ENCODE assay signal across 8 mouse cellular contexts in genomic region chr12:111816528-111816927, GRCm38 (mm10). TPM values are rescaled to one million over a fixed set of nuclear protein-coding genes. Genes with fewer than 3 reads are reported as not detected.
DNase-seq lines count a peak whose midpoint lies in the region; ATAC-seq and TF ChIP-seq lines count a peak whose summit lies in the region.

No protein-coding gene starts in this region.

- no peak overlapping the region for H3K4me3 ChIP-seq in lung, embryonic 14.5 days (ENCODE audit: low read depth, low read length)
- no peak overlapping the region for H3K4me3 ChIP-seq in lung, adult 2 months (replicated peaks; ENCODE audit: extremely low read depth, low read depth, low read length)
- no peak overlapping the region for H3K4me3 ChIP-seq in embryonic facial prominence, embryonic 14.5 days (ENCODE audit: low read depth, low read length)
- peak overlapping the region; percentile 8; the same call in 1 of the 2 replicates for H3K4me3 ChIP-seq in neural tube, embryonic 15.5 days (replicated peaks)

- no peak for TF ChIP-seq CTCF in lung, embryonic 14.5 days (IDR thresholded peaks at IDR 0.05; ENCODE audit: low read depth)
- no peak for TF ChIP-seq CTCF in lung, adult 2 months (IDR thresholded peaks at IDR 0.05; ENCODE audit: insufficient read depth, low read length)

- H3K4me2 ChIP-seq in lung, embryonic 14.5 days, result peak overlapping the region; percentile 73
- peak overlapping the region; percentile 67 for H3K4me2 ChIP-seq in embryonic facial prominence, embryonic 14.5 days (ENCODE audit: low read depth, low read length)
- H3K4me2 ChIP-seq in neural tube, embryonic 15.5 days, result peak overlapping the region; percentile 95

- H3K4me1 ChIP-seq in lung, embryonic 14.5 days (ENCODE audit: insufficient read depth), result peaks cover 24% of the 10 kb centered on the region
- peaks cover 13% of the 10 kb centered on the region; the same call in 1 of the 2 replicates for H3K4me1 ChIP-seq in lung, adult 2 months (ENCODE audit: control insufficient read depth, insufficient read depth, low read length)
- peaks cover 30% of the 10 kb centered on the region for H3K4me1 ChIP-seq in embryonic facial prominence, embryonic 14.5 days (ENCODE audit: control insufficient read depth, insufficient read depth, low read length)
- H3K4me1 ChIP-seq in neural tube, embryonic 15.5 days, result peaks cover 43% of the 10 kb centered on the region

- TF ChIP-seq POLR2A in lung, adult 2 months (IDR thresholded peaks at IDR 0.05; ENCODE audit: borderline replicate concordance, extremely low read depth, low read depth, low read length), result no peak

- no peaks in the 10 kb centered on the region for H3K27me3 ChIP-seq in lung, embryonic 14.5 days (ENCODE audit: insufficient read depth, low read length)
- no peaks in the 10 kb centered on the region for H3K27me3 ChIP-seq in embryonic facial prominence, embryonic 14.5 days (replicated peaks; ENCODE audit: control insufficient read depth, insufficient read depth, low read length)
- H3K27me3 ChIP-seq in neural tube, embryonic 15.5 days (replicated peaks), result no peaks in the 10 kb centered on the region

- peaks cover 6% of the 10 kb centered on the region for H3K36me3 ChIP-seq in lung, embryonic 14.5 days (ENCODE audit: insufficient read depth)
- H3K36me3 ChIP-seq in embryonic facial prominence, embryonic 14.5 days (ENCODE audit: control insufficient read depth, insufficient read depth, low read length), result peaks cover 4% of the 10 kb centered on the region; the same call in 1 of the 2 replicates
- H3K36me3 ChIP-seq in neural tube, embryonic 15.5 days, result no peaks in the 10 kb centered on the region

- intact Hi-C loops in heart, postnatal 14 days (cut with DNase I), result no loop called here
- intact Hi-C loops in left cerebral cortex, postnatal 25 days (cut with DNase I), result no loop called here

- DNase-seq in lung, embryonic 14.5 days, result peak; percentile 38
- DNase-seq in lung, adult 2 months, result no peak
- DNase-seq in embryonic facial prominence, embryonic 14.5 days (ENCODE audit: low spot score), result no peak
- DNase-seq in heart, postnatal 14 days, result peak; percentile 41 to 47
- DNase-seq in left cerebral cortex, postnatal 25 days (ENCODE audit: low spot score in 2 of 2), result peak; percentile 67 to 88
- no peak for DNase-seq in embryo, embryonic 9.5 days (ENCODE audit: extremely low spot score)
- DNase-seq in retina, embryonic 14.5 days (ENCODE audit: low spot score), result no peak

- no peaks in the 10 kb centered on the region for H3K9me3 ChIP-seq in lung, embryonic 14.5 days (ENCODE audit: low read depth, low read length)
- no peaks in the 10 kb centered on the region for H3K9me3 ChIP-seq in embryonic facial prominence, embryonic 14.5 days (ENCODE audit: control insufficient read depth, low read length)
- H3K9me3 ChIP-seq in neural tube, embryonic 15.5 days (replicated peaks), result no peaks in the 10 kb centered on the region

- ATAC-seq in lung, embryonic 14.5 days (ENCODE audit: insufficient read depth), result no peak
- no peak for ATAC-seq in embryonic facial prominence, embryonic 14.5 days (ENCODE audit: low read depth)
- no peak for ATAC-seq in neural tube, embryonic 15.5 days (ENCODE audit: low FRiP score)

- H3K9ac ChIP-seq in lung, embryonic 14.5 days, result peak overlapping the region; percentile 5; the same call in 1 of the 2 replicates
- peak overlapping the region; percentile 46 for H3K9ac ChIP-seq in embryonic facial prominence, embryonic 14.5 days (ENCODE audit: low read depth, low read length)
- H3K9ac ChIP-seq in neural tube, embryonic 15.5 days (replicated peaks), result no peak overlapping the region

- H3K27ac ChIP-seq in lung, embryonic 14.5 days (ENCODE audit: low read depth), result no peak overlapping the region
- no peak overlapping the region for H3K27ac ChIP-seq in embryonic facial prominence, embryonic 14.5 days (replicated peaks; ENCODE audit: low read depth, low read length)
- H3K27ac ChIP-seq in neural tube, embryonic 15.5 days (replicated peaks), result no peak overlapping the region

- WGBS in lung, embryonic 14.5 days, result 48% methylated on average over 13 of the region's 13 CpGs
- 52% methylated on average over 13 of the region's 13 CpGs for WGBS in lung, adult 2 months
- WGBS in embryonic facial prominence, embryonic 14.5 days, result 64% methylated on average over 13 of the region's 13 CpGs
- 61% methylated on average over 13 of the region's 13 CpGs for WGBS in neural tube, embryonic 15.5 days

RNA-seq across cellular contexts. Expression of gene Zfyve21, which starts 2.6 kb away (rescaled TPM):
- 111 and 112 TPM in 2 replicates for polyA plus RNA-seq in lung, embryonic 14.5 days (2014; fragmentation: Nextera tagmentation; extraction: Ambion mirVana)
- polyA plus RNA-seq in lung, adult 2 months (2012; rRNA removed), result 79.8 and 83.4 TPM in 2 replicates
- 119 and 122 TPM in 2 replicates for polyA plus RNA-seq in embryonic facial prominence, embryonic 14.5 days (2014; fragmentation: Nextera tagmentation; extraction: Ambion mirVana)
- total RNA-seq in heart, postnatal 14 days (2021), result 10 to 100 TPM; 55.3 to 59.7 TPM
- 10 to 100 TPM; 20.7 to 21.1 TPM for total RNA-seq in left cerebral cortex, postnatal 25 days (2021)
- polyA plus RNA-seq in neural tube, embryonic 15.5 days (2015; fragmentation: Nextera tagmentation; extraction: Ambion mirVana), result 39.8 and 64.0 TPM in 2 replicates

RNA-seq across cellular contexts. Expression of gene Xrcc3, which starts 2.9 kb away (rescaled TPM):
- 15.7 and 16.9 TPM in 2 replicates for polyA plus RNA-seq in lung, embryonic 14.5 days (2014; fragmentation: Nextera tagmentation; extraction: Ambion mirVana)
- 3.2 and 3.6 TPM in 2 replicates for polyA plus RNA-seq in lung, adult 2 months (2012; rRNA removed)
- 8.5 and 11.7 TPM in 2 replicates for polyA plus RNA-seq in embryonic facial prominence, embryonic 14.5 days (2014; fragmentation: Nextera tagmentation; extraction: Ambion mirVana)
- total RNA-seq in heart, postnatal 14 days (2021), result 1 to 10 TPM; 2.1 to 3.1 TPM
- total RNA-seq in left cerebral cortex, postnatal 25 days (2021), result 1 to 10 TPM; 3.3 to 4.2 TPM
- polyA plus RNA-seq in neural tube, embryonic 15.5 days (2015; fragmentation: Nextera tagmentation; extraction: Ambion mirVana), result 2.5 and 4.6 TPM in 2 replicates

RNA-seq across cellular contexts. Expression of gene Klc1, which starts 57.9 kb away (rescaled TPM):
- 90.5 and 96.7 TPM in 2 replicates for polyA plus RNA-seq in lung, embryonic 14.5 days (2014; fragmentation: Nextera tagmentation; extraction: Ambion mirVana)
- polyA plus RNA-seq in lung, adult 2 months (2012; rRNA removed), result 101 and 113 TPM in 2 replicates
- 128 and 137 TPM in 2 replicates for polyA plus RNA-seq in embryonic facial prominence, embryonic 14.5 days (2014; fragmentation: Nextera tagmentation; extraction: Ambion mirVana)
- 100 to 1,000 TPM; 120 to 129 TPM for total RNA-seq in heart, postnatal 14 days (2021)
- 100 to 1,000 TPM; 764 to 822 TPM for total RNA-seq in left cerebral cortex, postnatal 25 days (2021)
- 504 and 568 TPM in 2 replicates for polyA plus RNA-seq in neural tube, embryonic 15.5 days (2015; fragmentation: Nextera tagmentation; extraction: Ambion mirVana)

Comparison
In these comparisons a context has a peak if more than half of its experiments do, and no peak if none do; other contexts are left out.
1. DNase-seq: peak in lung, embryonic 14.5 days (single experiment), heart, postnatal 14 days (2 of 2) and left cerebral cortex, postnatal 25 days (2 of 2); none in lung, adult 2 months (single experiment), embryonic facial prominence, embryonic 14.5 days (single experiment), embryo, embryonic 9.5 days (single experiment) and retina, embryonic 14.5 days (single experiment).
2. Peak in every context shown above with its lines, with median percentiles within 50 percentile points of each other: H3K4me2 ChIP-seq.